Mouse (Mus musculus) kidney, postnatal 25 days (tissue): Measurements from ENCODE around the gene Car12.

ENCODE experiments used
- DNase-seq, 2 experiments: peaks; one replicate each; pipeline ENCODE4 v3.0.0; 2021; ENCODE audit warnings: mixed read lengths in 2 of 2

Gene Car12

GRCm38 (mm10) chr9:66713135-66714021 lies at the start of gene Car12:
Car12 (plus strand) TSS chr9:66713686.
- DNase-seq, result peak; percentile 70 to 80

- DNase-seq, result no peak
These were observed 49.7 kb upstream of the Car12 start for GRCm38 (mm10) chr9:66663764-66664163.

DNA sequence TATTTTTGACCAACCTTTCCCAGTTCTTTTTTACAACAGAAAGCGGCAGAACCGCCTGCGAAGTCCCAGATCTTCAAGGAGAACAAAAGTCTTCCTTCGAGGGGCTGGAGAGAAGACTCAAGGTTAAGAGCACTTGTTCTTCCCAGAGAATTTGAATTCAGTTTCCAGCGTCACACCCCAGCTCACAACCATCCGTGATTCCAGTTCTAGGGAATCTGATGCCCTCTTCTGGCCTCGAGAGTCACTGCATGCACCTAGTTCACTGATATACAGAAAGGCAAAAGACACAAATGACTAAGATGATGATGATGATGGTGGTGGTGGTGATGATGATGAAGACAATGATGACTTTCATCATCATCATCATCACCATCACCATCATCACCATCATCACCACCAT lies 48.9 kb upstream of the Car12 start:
- DNase-seq, result no peak

- no peak for DNase-seq
These were observed 47.3 kb upstream of the Car12 start for GRCm38 (mm10) chr9:66666153-66666552.

GRCm38 (mm10) chr9:66667046-66667445 lies 46.4 kb upstream of the Car12 start:
- peak in 1 of 2 experiments; percentile 13 for DNase-seq

- no peak for DNase-seq
These were observed 45.6 kb upstream of the Car12 start for GRCm38 (mm10) chr9:66667868-66668267.

DNA sequence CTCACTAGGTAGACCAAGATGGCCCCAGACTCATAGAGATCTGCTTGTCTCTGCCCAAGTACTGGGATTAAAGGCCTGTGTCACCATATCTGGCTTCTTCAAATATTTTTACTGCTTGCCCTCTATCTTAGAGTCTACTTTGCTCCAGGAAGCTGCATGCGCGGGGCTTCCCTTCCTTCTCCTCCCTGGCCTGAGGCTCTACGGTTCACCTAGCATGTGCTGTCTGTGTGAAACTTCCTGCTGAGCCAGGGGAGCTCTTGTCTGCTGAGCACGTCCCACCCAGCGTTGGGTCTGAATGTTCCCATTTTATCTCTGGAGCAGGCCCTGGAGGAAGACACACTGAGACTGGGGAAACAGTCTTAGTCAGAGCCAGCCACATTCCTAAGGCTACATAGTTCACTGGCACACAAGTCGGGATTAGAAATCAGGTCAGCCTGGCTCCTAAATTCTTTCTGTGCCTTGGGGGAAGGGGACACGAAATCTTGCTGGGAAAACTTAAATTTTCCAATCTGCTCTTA lies 43.9 kb upstream of the Car12 start:
- no peak for DNase-seq

GRCm38 (mm10) chr9:66673771-66674170 lies 39.7 kb upstream of the Car12 start:
- no peak for DNase-seq

DNA sequence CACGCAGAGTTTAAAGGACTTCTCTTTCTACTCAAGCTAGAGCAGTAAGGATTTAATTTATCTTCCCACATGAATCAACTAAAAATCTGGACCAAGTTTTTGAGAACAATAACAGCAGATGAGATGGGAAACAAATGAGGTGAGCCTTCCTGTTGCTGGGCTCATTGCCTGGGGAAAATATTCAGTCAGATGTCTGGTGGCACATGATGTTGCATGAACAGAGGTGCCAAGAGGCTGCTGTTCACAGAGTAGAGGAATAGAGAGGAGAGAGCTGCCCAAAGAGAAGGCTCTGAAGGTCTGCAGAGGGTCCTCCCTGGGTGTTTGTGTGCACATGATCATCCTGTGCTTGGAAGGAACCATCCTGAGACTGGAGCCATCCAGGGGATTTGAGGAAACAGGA lies 37.9 kb upstream of the Car12 start:
- no peak for DNase-seq

GRCm38 (mm10) chr9:66680102-66680501 lies 33.4 kb upstream of the Car12 start:
- no peak for DNase-seq

- DNase-seq, result no peak
These were observed 30.7 kb upstream of the Car12 start for GRCm38 (mm10) chr9:66682822-66683221.

- DNase-seq, result no peak
These were observed 27.8 kb upstream of the Car12 start for GRCm38 (mm10) chr9:66685730-66686129.

GRCm38 (mm10) chr9:66687713-66688112 lies 25.8 kb upstream of the Car12 start:
- no peak for DNase-seq

- no peak for DNase-seq
These were observed 21.7 kb upstream of the Car12 start for GRCm38 (mm10) chr9:66691683-66692305.

GRCm38 (mm10) chr9:66697355-66698140 lies 15.9 kb upstream of the Car12 start:
- DNase-seq, result peak; percentile 88 to 96

DNA sequence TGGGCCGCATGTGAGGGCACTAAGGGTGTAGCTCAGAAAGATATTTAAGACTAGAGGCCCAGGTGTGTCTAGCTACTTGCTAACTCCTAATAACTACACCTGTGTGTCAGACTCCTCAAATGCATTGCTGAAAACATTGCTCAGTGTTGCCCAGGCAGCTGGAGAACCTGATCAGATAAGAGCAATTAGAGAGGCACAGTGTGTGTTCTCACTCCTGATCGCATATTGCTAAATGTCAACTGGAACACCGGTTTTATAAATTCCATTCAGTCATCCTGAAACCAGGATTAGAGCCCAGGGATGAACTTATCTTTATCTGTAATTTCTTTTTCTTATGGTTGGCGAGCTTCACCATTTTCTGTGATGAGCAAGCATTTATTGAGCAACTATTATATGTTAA lies 13.7 kb upstream of the Car12 start:
- no peak for DNase-seq

GRCm38 (mm10) chr9:66703002-66703401 lies 10.5 kb upstream of the Car12 start:
- peak; percentile 53 to 78 for DNase-seq

- DNase-seq, result no peak
These were observed 8.1 kb upstream of the Car12 start for GRCm38 (mm10) chr9:66705354-66705753.

DNA sequence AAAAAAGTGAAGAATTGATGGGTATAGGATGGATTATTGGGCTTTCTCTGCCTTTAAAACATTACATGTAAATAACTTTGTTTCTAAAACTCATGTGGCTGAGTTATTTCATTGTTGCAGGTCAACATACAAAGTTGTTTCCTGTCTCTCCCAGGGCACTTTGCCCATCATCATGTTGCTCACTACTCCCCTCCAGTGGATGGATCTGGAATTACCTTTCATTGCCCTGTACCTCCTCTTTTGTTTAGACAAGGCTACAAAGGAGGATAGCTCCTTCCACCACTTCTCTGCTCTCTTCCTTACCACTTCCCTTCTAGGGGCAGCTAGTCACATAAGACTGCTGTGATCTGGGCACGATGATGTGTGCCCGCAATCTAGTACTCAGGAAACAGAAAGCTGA lies 7.7 kb upstream of the Car12 start:
- DNase-seq, result peak; percentile 73 to 90

- no peak for DNase-seq
These were observed 5.3 kb upstream of the Car12 start for GRCm38 (mm10) chr9:66708054-66708772.

DNA sequence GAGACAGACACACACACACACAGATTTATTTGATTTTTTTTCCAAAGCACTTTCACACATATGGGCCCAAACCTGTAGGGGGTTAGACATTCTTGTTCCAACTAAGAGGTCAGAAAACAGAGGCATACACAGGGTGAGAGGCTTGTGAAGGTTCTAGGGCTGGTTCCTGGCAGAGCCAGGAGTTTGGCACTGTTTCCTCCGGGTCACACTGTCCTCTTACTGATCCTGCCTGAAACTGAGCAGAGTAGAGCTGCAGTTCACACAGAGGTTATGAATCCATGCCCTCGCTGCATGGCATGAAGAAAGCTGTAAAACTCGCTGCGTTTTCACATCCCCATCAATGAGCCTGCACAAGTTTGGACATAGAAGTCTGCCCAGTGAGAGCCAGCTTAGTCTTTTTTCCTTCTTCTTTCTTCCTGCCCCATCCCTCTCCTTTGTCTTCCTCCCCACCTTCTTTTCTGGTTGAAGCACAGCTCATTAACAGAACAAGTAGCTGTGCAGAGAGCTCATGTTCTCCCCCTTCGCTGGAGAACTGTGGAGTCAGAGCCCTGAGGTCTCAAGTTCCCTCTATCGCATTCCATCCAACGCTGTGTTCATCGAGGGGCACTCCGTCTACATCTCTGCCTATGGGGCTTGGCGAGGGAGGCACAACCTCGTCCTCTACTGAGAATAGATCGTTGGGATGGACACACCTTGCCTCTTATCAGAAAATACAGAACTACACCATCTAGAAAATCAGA lies 4.5 kb upstream of the Car12 start:
- peak; percentile 49 to 73 for DNase-seq

DNA sequence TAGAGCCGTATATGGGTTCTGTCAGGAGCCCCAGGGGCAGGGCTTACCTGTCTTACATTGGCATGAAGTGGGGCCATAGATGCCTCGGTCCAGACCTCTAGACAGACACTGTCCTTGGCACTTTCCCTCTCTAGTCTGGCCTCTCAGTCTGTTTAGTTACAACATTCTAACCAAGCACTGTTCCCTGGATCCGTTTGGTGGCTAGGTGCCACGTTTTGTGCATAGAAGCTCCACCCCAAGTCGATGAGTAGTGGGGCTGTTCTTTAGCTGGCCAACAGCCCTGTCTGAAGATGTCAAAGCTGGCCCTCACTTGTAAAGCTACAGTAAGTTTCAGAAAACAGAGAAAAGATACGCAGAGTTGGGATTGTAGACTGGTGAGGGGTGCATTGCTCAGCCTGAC lies 2.9 kb upstream of the Car12 start:
- DNase-seq, result no peak
